Mouse (Mus musculus) fat pad, adult 2 months (tissue): Measurements from ENCODE around the gene Lypd9.
"Not testable (repeated sequence)": the region's sequence is repeated elsewhere in the genome, so short reads cannot be mapped to it uniquely, and the experiment has no call there.

ENCODE experiments used
- DNase-seq: peaks from one replicate; pipeline ENCODE4 v3.0.0-alpha.2; 2011; ENCODE audit warnings: low read depth, low spot score; ENCODE audit errors: extremely low read depth

The Lypd9 gene

GRCm38 (mm10) chr11:58452759-58453158 is at the start of gene Lypd9:
TSS of gene Lypd9 (minus strand) at chr11:58452923.
- no peak for DNase-seq

- not testable (repeated sequence) for DNase-seq
These were observed 49.7 kb upstream of the Lypd9 start, which contains the start of gene Olfr331 for GRCm38 (mm10) chr11:58502472-58502871. TSS of gene Olfr331 (minus strand) at chr11:58502572.

- DNase-seq, result no peak
These were observed 46.6 kb upstream of the Lypd9 start for GRCm38 (mm10) chr11:58499290-58499689.

GRCm38 (mm10) chr11:58498761-58499160 is 46.0 kb upstream of the Lypd9 start:
- DNase-seq, result no peak

- DNase-seq, result no peak
These were observed 39.7 kb upstream of the Lypd9 start, which contains the start of gene Olfr332 for GRCm38 (mm10) chr11:58492455-58492854. TSS of gene Olfr332 (minus strand) at chr11:58492555.

- DNase-seq, result no peak
These were observed 9.4 kb upstream of the Lypd9 start, which contains the start of gene Olfr30 for GRCm38 (mm10) chr11:58462170-58462569. TSS of gene Olfr30 (minus strand) at chr11:58462270.

- DNase-seq, result no peak
These were observed 869 bp upstream of the Lypd9 start for GRCm38 (mm10) chr11:58453592-58453991.

GRCm38 (mm10) chr11:58437866-58438265 is 14.9 kb downstream of the Lypd9 start:
- no peak for DNase-seq

GRCm38 (mm10) chr11:58432259-58432658 is 20.5 kb downstream of the Lypd9 start, which contains the start of gene Gm12253:
TSS of gene Gm12253 (plus strand) at chr11:58432559.
- DNase-seq, result no peak

- DNase-seq, result no peak
These were observed 31.9 kb downstream of the Lypd9 start, which contains the start of gene 1810065E05Rik for GRCm38 (mm10) chr11:58420815-58421214. TSS of gene 1810065E05Rik (plus strand) at chr11:58421111.

- no peak for DNase-seq
These were observed 34.4 kb downstream of the Lypd9 start for GRCm38 (mm10) chr11:58418336-58418735.

- no peak for DNase-seq
These were observed 44.7 kb downstream of the Lypd9 start for GRCm38 (mm10) chr11:58408066-58408465.

GRCm38 (mm10) chr11:58400655-58401054 is 52.1 kb downstream of the Lypd9 start:
- DNase-seq, result no peak

- DNase-seq, result no peak
These were observed 52.6 kb downstream of the Lypd9 start for GRCm38 (mm10) chr11:58399985-58400645.
